Mouse (Mus musculus) G1E (cell line): ENCODE measurements around the gene Acot7. TPM values are rescaled to one million over a fixed set of nuclear protein-coding genes. Genes with fewer than 3 reads are reported as not detected.

Experiments used
- ATAC-seq: 2 replicates; pipeline ENCODE4 v1.8.0; 2016; ENCODE audit warnings: mild to moderate bottlenecking; ENCODE audit not compliant: insufficient number of reproducible peaks, poor library complexity, low FRiP score, severe bottlenecking; ENCODE audit errors: extremely low read depth
- DNase-seq: peaks from one replicate; pipeline ENCODE4 v3.0.0; 2012; ENCODE audit warnings: low spot score
- H3K27me3 ChIP-seq: 2 replicates; pipeline ENCODE4 v1.6.1; 2012; ENCODE audit warnings: mild to moderate bottlenecking, low read length, inconsistent platforms; ENCODE audit not compliant: insufficient read depth
- H3K36me3 ChIP-seq: replicated peaks from 2 replicates; pipeline ENCODE3; 2012; ENCODE audit warnings: mild to moderate bottlenecking, inconsistent platforms
- H3K4me1 ChIP-seq: 2 replicates; pipeline ENCODE4 v1.6.1; 2012; ENCODE audit warnings: low read depth, low read length, inconsistent platforms, mixed read lengths; ENCODE audit not compliant: insufficient read depth
- H3K4me3 ChIP-seq: 2 replicates; pipeline ENCODE4 v1.5.1; 2012; ENCODE audit warnings: low read depth, mild to moderate bottlenecking, inconsistent platforms, low read length, moderate library complexity, mixed read lengths
- H3K9me3 ChIP-seq: replicated peaks from 2 replicates; pipeline ENCODE4 v1.6.1; 2012; ENCODE audit warnings: inconsistent platforms
- CTCF ChIP-seq: IDR thresholded peaks from 2 replicates; pipeline ENCODE4 v1.5.1; 2012; ENCODE audit warnings: low read depth, low read length, inconsistent platforms, mixed read lengths
- GATA1 ChIP-seq: IDR thresholded peaks from 2 replicates; pipeline ENCODE4 v1.6.1; 2012; ENCODE audit warnings: borderline replicate concordance, low read length, inconsistent platforms, mixed read lengths
- GATA2 ChIP-seq: IDR thresholded peaks from 2 replicates; pipeline ENCODE4 v1.6.1; 2012; ENCODE audit warnings: low read depth, low read length, inconsistent platforms, borderline replicate concordance
- POLR2AphosphoS5 ChIP-seq: IDR thresholded peaks from 2 replicates; pipeline ENCODE4 v1.6.1; 2012; ENCODE audit warnings: low read depth, low read length, inconsistent platforms; ENCODE audit not compliant: insufficient replicate concordance
- TAL1 ChIP-seq: conservative IDR thresholded peaks from 2 replicates; pipeline ENCODE4 v1.6.1; 2012; ENCODE audit warnings: low read depth, low read length, inconsistent platforms, mixed read lengths
- polyA plus RNA-seq: library from polyadenylated mRNA; stranded (reverse); fragments of >175 nt; gene quantifications from 2 replicates; pipeline ENCODE4 v1.2.3, GENCODE M21; 2012
- total RNA-seq, 2 experiments: library from RNA; stranded (forward) in 1 of 2; stranded (reverse) in 1 of 2; fragments of 200-1000 nt in 1 of 2; fragments of >200 nt in 1 of 2; fragmentation: Nextera tagmentation in 1 of 2; gene quantifications; 2 replicates each; pipeline ENCODE4 v1.2.3; 2014 to 2017

The Acot7 gene
- total and polyA plus RNA-seq, 3 experiments = 17.6 to 51.1 (median 22.1) TPM

DNA sequence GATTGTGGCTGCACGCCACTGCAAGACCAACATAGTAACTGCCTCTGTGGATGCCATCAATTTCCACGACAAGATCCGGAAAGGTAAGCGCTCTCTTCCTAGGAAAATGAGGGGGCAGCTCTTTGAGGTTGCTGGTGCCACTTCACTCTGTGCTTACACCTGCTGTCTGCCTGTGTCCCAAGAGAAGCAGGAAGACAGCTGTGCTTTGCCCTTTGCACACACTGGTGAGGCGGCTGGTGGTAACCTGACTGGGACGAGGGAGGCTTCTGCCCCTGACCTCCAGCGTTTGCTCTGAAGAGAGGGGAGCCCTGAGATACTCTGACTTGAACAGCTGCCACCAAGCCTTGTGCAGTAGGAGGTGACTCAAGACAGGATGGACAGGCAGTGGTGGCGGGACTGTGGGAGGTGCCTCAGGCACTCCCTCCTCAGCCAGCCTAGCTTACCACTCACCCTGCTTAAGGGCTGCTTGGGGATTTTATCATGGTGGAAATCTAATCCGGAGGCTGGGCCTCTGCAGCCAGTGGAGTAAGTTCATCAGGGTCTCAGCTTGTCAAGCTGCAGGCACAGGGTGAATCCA lies 75.3 kb downstream of the Acot7 start:
- Histone ChIP-seq H3K4me3 (no peak overlapping the region), H3K4me1 (no peaks in the 10 kb centered on the region), H3K9me3 (no peaks in the 10 kb centered on the region), H3K36me3 (peaks cover 84% of the 10 kb centered on the region), H3K27me3 (no peaks in the 10 kb centered on the region)
- no peak for DNase-seq
- no peak for TF ChIP-seq CTCF
- TF ChIP-seq GATA2 = no peak
- TF ChIP-seq GATA1 = no peak
- no peak for TF ChIP-seq TAL1
- no peak for TF ChIP-seq POLR2AphosphoS5
- ATAC-seq = no peak

DNA sequence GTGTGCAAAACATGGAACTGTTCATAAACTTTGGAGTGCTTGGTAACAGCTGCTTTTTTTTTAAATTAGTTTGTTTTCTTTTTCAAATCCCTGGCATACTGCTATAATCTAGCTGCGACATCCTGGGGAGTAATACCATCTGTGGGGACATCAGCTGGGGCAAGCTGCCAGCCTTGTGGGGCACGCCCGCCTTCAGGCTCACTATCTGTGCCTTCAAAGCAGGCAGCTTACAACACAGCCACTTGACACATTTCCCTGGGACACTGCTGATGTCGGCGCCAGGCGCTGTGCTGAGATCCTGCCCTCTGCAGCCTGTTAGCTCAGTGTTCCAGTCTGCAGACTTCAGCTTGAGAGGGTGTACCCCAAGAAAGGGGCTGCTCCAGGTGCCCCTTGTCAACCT lies 79.1 kb downstream of the Acot7 start:
- ATAC-seq (no peak), DNase-seq (no peak)
- no peaks in the 10 kb centered on the region for H3K27me3 ChIP-seq
- TF ChIP-seq GATA1 (no peak), TAL1 (no peak), GATA2 (no peak)
- H3K4me1 ChIP-seq = peaks cover 4% of the 10 kb centered on the region; the same call in 1 of the 2 replicates
- H3K9me3 ChIP-seq = no peaks in the 10 kb centered on the region
- peaks cover 93% of the 10 kb centered on the region for H3K36me3 ChIP-seq
- no peak overlapping the region for H3K4me3 ChIP-seq

DNA sequence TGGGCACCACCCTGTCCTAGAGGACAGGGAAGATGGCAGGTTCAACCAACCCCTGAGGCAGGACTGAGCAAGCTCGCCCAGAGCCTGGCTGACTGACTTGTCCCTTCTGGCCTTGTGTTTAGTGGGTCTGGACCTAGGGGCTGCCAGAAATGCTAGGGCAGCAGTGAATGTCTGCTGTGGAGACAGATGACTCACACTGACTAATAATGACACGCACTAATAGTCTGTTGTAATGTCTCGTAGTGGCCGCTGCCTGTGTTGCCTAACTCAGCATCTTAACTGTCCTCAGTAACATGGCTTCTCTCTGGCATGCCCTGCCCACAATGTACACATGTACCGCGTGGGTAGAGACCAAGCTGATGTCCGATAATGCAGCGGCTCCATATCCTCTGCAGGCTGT lies 82.5 kb downstream of the Acot7 start:
- H3K4me3 ChIP-seq = no peak overlapping the region
- H3K27me3 ChIP-seq = no peaks in the 10 kb centered on the region
- H3K36me3 ChIP-seq = peaks cover 94% of the 10 kb centered on the region
- no peaks in the 10 kb centered on the region for H3K9me3 ChIP-seq
- DNase-seq = no peak
- no peak for ATAC-seq
- peaks cover 32% of the 10 kb centered on the region for H3K4me1 ChIP-seq
- TF ChIP-seq CTCF (no peak), GATA2 (no peak), POLR2AphosphoS5 (no peak), GATA1 (no peak), TAL1 (no peak)

DNA sequence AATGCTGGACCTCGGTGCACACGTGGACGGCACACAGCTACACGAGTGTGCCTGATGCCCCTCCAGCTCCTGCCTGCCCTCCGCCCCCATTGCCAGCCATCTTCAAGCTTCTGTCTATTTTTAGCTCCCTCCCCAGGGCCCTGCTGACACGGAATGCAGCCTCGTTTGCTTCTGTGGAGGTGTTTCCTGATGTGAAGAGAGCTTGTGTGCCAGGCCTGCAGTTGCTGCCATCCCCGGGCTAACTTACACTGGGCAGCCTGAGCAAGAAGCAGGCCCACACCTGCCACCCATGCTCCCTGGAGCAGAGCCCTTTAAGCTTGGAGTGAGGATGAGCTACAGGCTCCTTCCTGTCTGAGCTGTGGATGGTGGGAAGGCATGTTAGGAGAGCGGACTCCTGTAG lies 84.3 kb downstream of the Acot7 start:
- Histone ChIP-seq H3K4me3 (no peak overlapping the region), H3K4me1 (peaks cover 32% of the 10 kb centered on the region), H3K27me3 (no peaks in the 10 kb centered on the region), H3K36me3 (peaks cover 90% of the 10 kb centered on the region), H3K9me3 (no peaks in the 10 kb centered on the region)
- no peak for TF ChIP-seq GATA1
- TF ChIP-seq TAL1 = no peak
- TF ChIP-seq CTCF = no peak
- ATAC-seq = no peak
- DNase-seq = no peak

- TF ChIP-seq TAL1 (no peak), POLR2AphosphoS5 (no peak), GATA1 (no peak), GATA2 (no peak), CTCF (no peak)
- no peak for ATAC-seq
- Histone ChIP-seq H3K9me3 (no peaks in the 10 kb centered on the region), H3K4me1 (peaks cover 32% of the 10 kb centered on the region), H3K4me3 (no peak overlapping the region; the same call in 1 of the 2 replicates), H3K36me3 (peaks cover 92% of the 10 kb centered on the region), H3K27me3 (no peaks in the 10 kb centered on the region)
- no peak for DNase-seq
These were observed 85.2 kb downstream of the Acot7 start for GRCm38 (mm10) chr4:152263089-152263488.

DNA sequence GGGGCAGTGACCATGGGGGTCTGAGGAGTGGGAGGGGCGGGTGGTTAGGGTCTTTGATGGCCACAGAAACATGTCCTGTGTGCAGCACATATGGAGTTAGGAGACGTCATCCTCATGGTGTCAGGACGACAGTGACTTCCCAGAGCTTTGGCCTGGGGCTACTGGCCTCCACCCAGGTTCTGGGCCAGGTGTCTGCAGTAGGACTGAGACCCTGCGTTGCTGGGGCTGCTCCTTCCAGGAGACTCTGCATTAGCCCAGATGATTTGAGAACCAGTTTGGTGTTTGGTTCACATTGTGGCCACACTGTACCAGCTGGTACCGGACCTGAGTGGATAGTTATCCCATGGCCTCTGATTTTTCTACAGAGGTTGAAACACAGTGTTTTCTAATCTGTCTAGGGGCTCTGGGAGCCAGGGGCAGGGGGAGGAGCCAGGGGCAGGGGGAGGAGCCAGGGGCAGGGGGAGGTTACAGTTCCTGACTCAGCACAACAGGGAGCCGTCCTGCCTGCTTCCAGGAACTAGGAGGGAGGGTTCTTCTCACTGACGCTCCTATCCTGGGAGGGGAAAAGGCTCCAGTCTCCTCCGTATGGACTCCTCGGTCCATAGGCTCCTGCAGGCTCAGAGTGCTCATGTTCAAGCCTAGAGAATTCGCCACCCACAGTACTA lies 85.7 kb downstream of the Acot7 start:
- Histone ChIP-seq H3K27me3 (no peaks in the 10 kb centered on the region), H3K9me3 (no peaks in the 10 kb centered on the region), H3K4me3 (peak overlapping the region; percentile 2; the same call in 1 of the 2 replicates), H3K36me3 (peaks cover 92% of the 10 kb centered on the region), H3K4me1 (peaks cover 32% of the 10 kb centered on the region)
- TF ChIP-seq GATA1 (no peak), CTCF (no peak), GATA2 (no peak), TAL1 (no peak), POLR2AphosphoS5 (no peak)
- ATAC-seq = peak; percentile 77
- peak; percentile 84 for DNase-seq
